ENCODE assay signal across 11 mouse cellular contexts in genomic region chr11:94449886-94450285, GRCm38 (mm10). TPM values are rescaled to one million over a fixed set of nuclear protein-coding genes. Genes with fewer than 3 reads are reported as not detected.
A peak's percentile ranks its signal among the peaks of the same experiment; 100 is the strongest.
DNase-seq lines count a peak whose midpoint lies in the region; ATAC-seq and TF ChIP-seq lines count a peak whose summit lies in the region.
"Had no signal": no experiment of that assay in that cellular context is flagged by ENCODE, and none has a peak within 500 bp of the region (broad histone marks: within the 10 kb centered on the region; RNA-seq: fewer than 3 reads in every experiment).

No protein-coding gene starts in this region.

- H3K9me3 ChIP-seq in hindbrain, embryonic 10.5 days: no peaks in the 10 kb centered on the region
- H3K9me3 ChIP-seq in hindbrain, embryonic 11.5 days (ENCODE audit: control insufficient read depth, low read length): no peaks in the 10 kb centered on the region
- H3K9me3 ChIP-seq in forebrain, embryonic 14.5 days (replicated peaks; ENCODE audit: control insufficient read depth, low read length): no peaks in the 10 kb centered on the region
- no peaks in the 10 kb centered on the region for H3K9me3 ChIP-seq in heart, embryonic 14.5 days (ENCODE audit: control insufficient read depth, low read length)
- no peaks in the 10 kb centered on the region for H3K9me3 ChIP-seq in hindbrain, postnatal 0 days (ENCODE audit: low read length)

- ATAC-seq in hindbrain, embryonic 11.5 days (ENCODE audit: low FRiP score): no peak
- 0 out of 2 replicates have a peak, but pooled peaks have one; percentile 25 for ATAC-seq in forebrain, embryonic 14.5 days
- ATAC-seq in heart, embryonic 14.5 days (ENCODE audit: insufficient number of reproducible peaks, insufficient read depth, low FRiP score, low read depth): peak; percentile 3; the same call in 1 of the 2 replicates
- no peak for ATAC-seq in hindbrain, postnatal 0 days

- no peak overlapping the region for H3K4me2 ChIP-seq in hindbrain, embryonic 11.5 days (replicated peaks; ENCODE audit: low read depth, low read length)
- H3K4me2 ChIP-seq in forebrain, embryonic 14.5 days (ENCODE audit: low read length): no peak overlapping the region
- H3K4me2 ChIP-seq in heart, embryonic 14.5 days (ENCODE audit: low read length): peak overlapping the region; percentile 27
- no peak overlapping the region for H3K4me2 ChIP-seq in hindbrain, postnatal 0 days (ENCODE audit: low read depth, low read length)

- peaks cover 60% of the 10 kb centered on the region for H3K4me1 ChIP-seq in hindbrain, embryonic 10.5 days (replicated peaks)
- H3K4me1 ChIP-seq in hindbrain, embryonic 11.5 days (replicated peaks; ENCODE audit: control insufficient read depth, insufficient read depth, low read length): 0 out of 2 replicates have a peak, but pooled peaks cover 5% of the 10 kb centered on the region
- H3K4me1 ChIP-seq in forebrain, embryonic 14.5 days (ENCODE audit: control insufficient read depth, insufficient read depth, low read length): peaks cover 12% of the 10 kb centered on the region
- H3K4me1 ChIP-seq in heart, embryonic 14.5 days (ENCODE audit: control insufficient read depth in 2 of 2, insufficient read depth in 2 of 2, low read length in 2 of 2): peaks cover 44% of the 10 kb centered on the region in 2 experiments
- H3K4me1 ChIP-seq in hindbrain, postnatal 0 days (ENCODE audit: insufficient read depth, low read length): peaks cover 22% of the 10 kb centered on the region

- no peak for DNase-seq in hindbrain, embryonic 10.5 days (ENCODE audit: low spot score)
- DNase-seq in hindbrain, embryonic 11.5 days (ENCODE audit: low spot score): no peak
- DNase-seq in forebrain, embryonic 14.5 days (ENCODE audit: low spot score): peak; percentile 53
- no peak for DNase-seq in hindbrain, postnatal 0 days (ENCODE audit: low spot score)
- no peak for DNase-seq in urinary bladder, postnatal 25 days (ENCODE audit: low spot score)
- DNase-seq in cerebellum, postnatal 14 days: no peak
- DNase-seq in left cerebral cortex, postnatal 14 days (ENCODE audit: low spot score in 2 of 2): no peak
- DNase-seq: kidney, postnatal 14 days had no signal

- H3K4me3 ChIP-seq in hindbrain, embryonic 10.5 days: no peak overlapping the region
- H3K4me3 ChIP-seq in hindbrain, embryonic 11.5 days (ENCODE audit: low read depth, low read length): no peak overlapping the region
- H3K4me3 ChIP-seq in forebrain, embryonic 14.5 days (ENCODE audit: low read depth, low read length): no peak overlapping the region
- no peak overlapping the region for H3K4me3 ChIP-seq in heart, embryonic 14.5 days (ENCODE audit: control insufficient read depth in 1 of 2, insufficient read depth in 1 of 2, low read depth in 1 of 2, low read length in 2 of 2)
- H3K4me3 ChIP-seq in hindbrain, postnatal 0 days (ENCODE audit: low read length): no peak overlapping the region

- TF ChIP-seq CTCF in hindbrain, postnatal 0 days (IDR thresholded peaks at IDR 0.05; ENCODE audit: low read depth): no peak

- H3K9ac ChIP-seq in hindbrain, embryonic 11.5 days (ENCODE audit: low read depth, low read length): no peak overlapping the region
- no peak overlapping the region for H3K9ac ChIP-seq in forebrain, embryonic 14.5 days (ENCODE audit: low read length)
- H3K9ac ChIP-seq in heart, embryonic 14.5 days (ENCODE audit: low read length): 0 out of 2 replicates have a peak overlapping the region, but pooled peaks have one; percentile 32
- no peak overlapping the region for H3K9ac ChIP-seq in hindbrain, postnatal 0 days (replicated peaks; ENCODE audit: low read length)
- H3K9ac ChIP-seq: liver, embryonic 14.5 days had no signal

- intact Hi-C loops in left cerebral cortex, postnatal 14 days (cut with DNase I): no loop called here

- peak overlapping the region; percentile 66 for H3K27ac ChIP-seq in hindbrain, embryonic 10.5 days
- no peak overlapping the region for H3K27ac ChIP-seq in hindbrain, embryonic 11.5 days (ENCODE audit: low read depth, low read length)
- H3K27ac ChIP-seq in forebrain, embryonic 14.5 days (ENCODE audit: low read depth, low read length): peak overlapping the region; percentile 35; the same call in 1 of the 2 replicates
- H3K27ac ChIP-seq in heart, embryonic 14.5 days (replicated peaks in 1 of 2; ENCODE audit: control insufficient read depth in 1 of 2, insufficient read depth in 1 of 2, low read depth in 2 of 2, low read length in 2 of 2): peak overlapping the region; percentile 71 to 95
- peak overlapping the region; percentile 58; the same call in 1 of the 2 replicates for H3K27ac ChIP-seq in hindbrain, postnatal 0 days
- H3K27ac ChIP-seq: liver, embryonic 14.5 days had no signal

- H3K27me3 ChIP-seq in hindbrain, embryonic 10.5 days (ENCODE audit: insufficient read depth, poor library complexity, severe bottlenecking): peaks cover 8% of the 10 kb centered on the region
- H3K27me3 ChIP-seq in hindbrain, embryonic 11.5 days (ENCODE audit: control insufficient read depth, insufficient read depth, low read length): no peaks in the 10 kb centered on the region
- H3K27me3 ChIP-seq in forebrain, embryonic 14.5 days (replicated peaks; ENCODE audit: control insufficient read depth, insufficient read depth, low read length): no peaks in the 10 kb centered on the region
- H3K27me3 ChIP-seq in heart, embryonic 14.5 days (ENCODE audit: control insufficient read depth, insufficient read depth, low read length): no peaks in the 10 kb centered on the region
- H3K27me3 ChIP-seq in hindbrain, postnatal 0 days (ENCODE audit: insufficient read depth, low read length): no peaks in the 10 kb centered on the region

- H3K36me3 ChIP-seq in hindbrain, embryonic 10.5 days: peaks cover 31% of the 10 kb centered on the region
- no peaks in the 10 kb centered on the region for H3K36me3 ChIP-seq in hindbrain, embryonic 11.5 days (ENCODE audit: control insufficient read depth, insufficient read depth, low read length)
- H3K36me3 ChIP-seq in forebrain, embryonic 14.5 days (ENCODE audit: control insufficient read depth, insufficient read depth, low read length): no peaks in the 10 kb centered on the region
- no peaks in the 10 kb centered on the region for H3K36me3 ChIP-seq in heart, embryonic 14.5 days (ENCODE audit: control insufficient read depth, insufficient read depth, low read length)
- no peaks in the 10 kb centered on the region for H3K36me3 ChIP-seq in hindbrain, postnatal 0 days (ENCODE audit: insufficient read depth, low read length)

- 71% methylated on average over 5 of the region's 5 CpGs for WGBS in hindbrain, embryonic 10.5 days
- WGBS in hindbrain, embryonic 11.5 days: 76% methylated on average over 5 of the region's 5 CpGs
- WGBS in forebrain, embryonic 14.5 days: 34% methylated on average over 5 of the region's 5 CpGs
- 24% methylated on average over 5 of the region's 5 CpGs for WGBS in heart, embryonic 14.5 days
- WGBS in hindbrain, postnatal 0 days: 25% methylated on average over 5 of the region's 5 CpGs

RNA-seq across cellular contexts. Expression of gene Cacna1g, which starts 24.1 kb away (rescaled TPM):
- 5.3 and 7.7 TPM in 2 replicates for polyA plus RNA-seq in hindbrain, embryonic 10.5 days (2016; fragmentation: Nextera tagmentation; extraction: Ambion mirVana)
- 10.9 and 19.3 TPM in 2 replicates for polyA plus RNA-seq in hindbrain, embryonic 11.5 days (2014; fragmentation: Nextera tagmentation; extraction: Ambion mirVana)
- polyA plus RNA-seq in forebrain, embryonic 14.5 days (2014; fragmentation: Nextera tagmentation; extraction: Ambion mirVana): 7.0 and 7.1 TPM in 2 replicates
- 7.7 TPM in 2 replicates for polyA plus RNA-seq in heart, embryonic 14.5 days (2014; fragmentation: Nextera tagmentation; extraction: Ambion mirVana)
- 87.7 and 90.3 TPM in 2 replicates for total RNA-seq in hindbrain, postnatal 0 days (2014; rRNA removed)
- polyA plus RNA-seq in hindbrain, postnatal 0 days (2015; fragmentation: Nextera tagmentation; extraction: Ambion mirVana): 10.0 and 10.4 TPM in 2 replicates
- total RNA-seq in left cerebral cortex, postnatal 14 days (2021): 100 to 1,000 TPM; 107 to 130 TPM

RNA-seq across cellular contexts. Expression of gene Spata20, which starts 36.1 kb away (rescaled TPM):
- 0.05 TPM in 1 of 2 replicates, not detected in the other for polyA plus RNA-seq in hindbrain, embryonic 10.5 days (2016; fragmentation: Nextera tagmentation; extraction: Ambion mirVana)
- polyA plus RNA-seq in hindbrain, embryonic 11.5 days (2014; fragmentation: Nextera tagmentation; extraction: Ambion mirVana): not detected in 2 replicates
- 0.43 and 0.67 TPM in 2 replicates for polyA plus RNA-seq in forebrain, embryonic 14.5 days (2014; fragmentation: Nextera tagmentation; extraction: Ambion mirVana)
- polyA plus RNA-seq in heart, embryonic 14.5 days (2014; fragmentation: Nextera tagmentation; extraction: Ambion mirVana): not detected in 2 replicates
- total RNA-seq in hindbrain, postnatal 0 days (2014; rRNA removed): 1.5 and 11.8 TPM in 2 replicates
- polyA plus RNA-seq in hindbrain, postnatal 0 days (2015; fragmentation: Nextera tagmentation; extraction: Ambion mirVana): 1.0 and 1.6 TPM in 2 replicates
- total RNA-seq in left cerebral cortex, postnatal 14 days (2021): under 1 TPM; 0.38 to 0.62 TPM
- polyA plus RNA-seq: C2C12; liver, embryonic 14.5 days had no signal

RNA-seq across cellular contexts. Expression of gene Epn3, which starts 49.9 kb away (rescaled TPM):
- 1.7 and 1.9 TPM in 2 replicates for polyA plus RNA-seq in hindbrain, embryonic 10.5 days (2016; fragmentation: Nextera tagmentation; extraction: Ambion mirVana)
- 0.80 and 1.3 TPM in 2 replicates for polyA plus RNA-seq in hindbrain, embryonic 11.5 days (2014; fragmentation: Nextera tagmentation; extraction: Ambion mirVana)
- 0.30 and 0.41 TPM in 2 replicates for polyA plus RNA-seq in forebrain, embryonic 14.5 days (2014; fragmentation: Nextera tagmentation; extraction: Ambion mirVana)
- 11.4 TPM in 2 replicates for polyA plus RNA-seq in heart, embryonic 14.5 days (2014; fragmentation: Nextera tagmentation; extraction: Ambion mirVana)
- 2.7 and 6.2 TPM in 2 replicates for total RNA-seq in hindbrain, postnatal 0 days (2014; rRNA removed)
- polyA plus RNA-seq in hindbrain, postnatal 0 days (2015; fragmentation: Nextera tagmentation; extraction: Ambion mirVana): 3.6 and 3.7 TPM in 2 replicates
- total RNA-seq in left cerebral cortex, postnatal 14 days (2021): 1 to 10 TPM in 1 of 2 experiments, under 1 TPM in 1; 0.95 to 1.3 TPM

RNA-seq across cellular contexts. Expression of gene Abcc3, which starts 57.1 kb away (rescaled TPM):
- 0.46 and 0.48 TPM in 2 replicates for polyA plus RNA-seq in hindbrain, embryonic 10.5 days (2016; fragmentation: Nextera tagmentation; extraction: Ambion mirVana)
- polyA plus RNA-seq in hindbrain, embryonic 11.5 days (2014; fragmentation: Nextera tagmentation; extraction: Ambion mirVana): 0.57 and 0.94 TPM in 2 replicates
- polyA plus RNA-seq in forebrain, embryonic 14.5 days (2014; fragmentation: Nextera tagmentation; extraction: Ambion mirVana): 0.27 and 1.7 TPM in 2 replicates
- 0.49 and 1.2 TPM in 2 replicates for polyA plus RNA-seq in heart, embryonic 14.5 days (2014; fragmentation: Nextera tagmentation; extraction: Ambion mirVana)
- 4.5 and 4.7 TPM in 2 replicates for total RNA-seq in hindbrain, postnatal 0 days (2014; rRNA removed)
- 1.0 and 1.8 TPM in 2 replicates for polyA plus RNA-seq in hindbrain, postnatal 0 days (2015; fragmentation: Nextera tagmentation; extraction: Ambion mirVana)
- total RNA-seq in left cerebral cortex, postnatal 14 days (2021): 1 to 10 TPM; 1.6 to 2.3 TPM

Comparison
In these comparisons a context has a peak if more than half of its experiments do, and no peak if none do; other contexts are left out.
1. ATAC-seq: peak in forebrain, embryonic 14.5 days (single experiment) and heart, embryonic 14.5 days (single experiment); none in hindbrain, embryonic 11.5 days (single experiment) and hindbrain, postnatal 0 days (single experiment).